In genomic region chr3:122246406-122246805, GRCm38 (mm10) we compare ENCODE assay signal across 8 mouse cellular contexts. TPM values are rescaled to one million over a fixed set of nuclear protein-coding genes. Genes with fewer than 3 reads are reported as not detected.
DNase-seq lines count a peak whose midpoint lies in the region; ATAC-seq lines count a peak whose summit lies in the region.

No protein-coding gene starts in this region.

- no peaks in the 10 kb centered on the region for H3K9me3 ChIP-seq in kidney, embryonic 14.5 days (ENCODE audit: control insufficient read depth, low read length)
- H3K9me3 ChIP-seq in hindbrain, embryonic 16.5 days (ENCODE audit: control insufficient read depth, low read length), result no peaks in the 10 kb centered on the region
- no peaks in the 10 kb centered on the region for H3K9me3 ChIP-seq in midbrain, embryonic 15.5 days

- intact Hi-C loops in left cerebral cortex, postnatal 10 days (cut with DNase I), result loop anchor here (10.0 kb wide), 2 partner anchors 282 to 362 kb away; no protein-coding TSS in a partner anchor

- H3K27me3 ChIP-seq in kidney, embryonic 14.5 days (ENCODE audit: control insufficient read depth, insufficient read depth, low read length), result no peaks in the 10 kb centered on the region
- no peaks in the 10 kb centered on the region for H3K27me3 ChIP-seq in hindbrain, embryonic 16.5 days (replicated peaks; ENCODE audit: control insufficient read depth, insufficient read depth, low read length)
- no peaks in the 10 kb centered on the region for H3K27me3 ChIP-seq in midbrain, embryonic 15.5 days (replicated peaks)

- peak overlapping the region; percentile 82 for H3K4me2 ChIP-seq in kidney, embryonic 14.5 days (replicated peaks; ENCODE audit: low read depth, low read length)
- H3K4me2 ChIP-seq in hindbrain, embryonic 16.5 days (ENCODE audit: low read length), result peak overlapping the region; percentile 52
- H3K4me2 ChIP-seq in midbrain, embryonic 15.5 days, result peak overlapping the region; percentile 69

- peak overlapping the region; percentile 89; the same call in 1 of the 2 replicates for H3K9ac ChIP-seq in kidney, embryonic 14.5 days (ENCODE audit: low read depth, low read length)
- peak overlapping the region; percentile 96 for H3K9ac ChIP-seq in hindbrain, embryonic 16.5 days (ENCODE audit: low read depth, low read length)
- peak overlapping the region; percentile 73 for H3K9ac ChIP-seq in midbrain, embryonic 15.5 days

- peak overlapping the region; percentile 88 for H3K4me3 ChIP-seq in kidney, embryonic 14.5 days (ENCODE audit: low read length)
- H3K4me3 ChIP-seq in hindbrain, embryonic 16.5 days (ENCODE audit: low read length), result peak overlapping the region; percentile 93
- peak overlapping the region; percentile 67 for H3K4me3 ChIP-seq in midbrain, embryonic 15.5 days

- H3K4me1 ChIP-seq in kidney, embryonic 14.5 days (ENCODE audit: control insufficient read depth, insufficient read depth, low read length), result peaks cover 11% of the 10 kb centered on the region
- peaks cover 14% of the 10 kb centered on the region for H3K4me1 ChIP-seq in hindbrain, embryonic 16.5 days (ENCODE audit: control insufficient read depth, insufficient read depth, low read depth, low read length)
- peaks cover 23% of the 10 kb centered on the region for H3K4me1 ChIP-seq in midbrain, embryonic 15.5 days

- no peak for ATAC-seq in kidney, embryonic 14.5 days (ENCODE audit: low FRiP score, low TSS enrichment)
- no peak for ATAC-seq in hindbrain, embryonic 16.5 days
- ATAC-seq in midbrain, embryonic 15.5 days (replicated peaks), result no peak

- no peak for DNase-seq in kidney, adult 9 months
- peak; percentile 40 to 42 for DNase-seq in cerebellum, postnatal 14 days
- DNase-seq in layer of hippocampus, adult 18-20 months (ENCODE audit: low spot score in 2 of 2), result no peak
- no peak for DNase-seq in thymus, postnatal 4 days
- DNase-seq in left cerebral cortex, postnatal 10 days (ENCODE audit: extremely low spot score in 1 of 2, low spot score in 2 of 2), result no peak

- WGBS in kidney, embryonic 14.5 days, result 36% methylated on average over 6 of the region's 6 CpGs
- 25% methylated on average over 6 of the region's 6 CpGs for WGBS in hindbrain, embryonic 16.5 days
- WGBS in midbrain, embryonic 15.5 days, result 26% methylated on average over 6 of the region's 6 CpGs

- no peak overlapping the region for H3K27ac ChIP-seq in kidney, embryonic 14.5 days (ENCODE audit: low read depth, low read length)
- no peak overlapping the region for H3K27ac ChIP-seq in hindbrain, embryonic 16.5 days (ENCODE audit: low read depth, low read length)
- peak overlapping the region; percentile 88; the same call in 1 of the 2 replicates for H3K27ac ChIP-seq in midbrain, embryonic 15.5 days

- H3K36me3 ChIP-seq in kidney, embryonic 14.5 days (ENCODE audit: control insufficient read depth, insufficient read depth, low read length), result no peaks in the 10 kb centered on the region
- no peaks in the 10 kb centered on the region for H3K36me3 ChIP-seq in hindbrain, embryonic 16.5 days (ENCODE audit: control insufficient read depth, insufficient read depth, low read length)
- H3K36me3 ChIP-seq in midbrain, embryonic 15.5 days (replicated peaks), result no peaks in the 10 kb centered on the region

RNA-seq across cellular contexts. Expression of gene Gclm, which starts 1.0 kb away (rescaled TPM):
- 67.9 and 76.2 TPM in 2 replicates for polyA plus RNA-seq in kidney, embryonic 14.5 days (2014; fragmentation: Nextera tagmentation; extraction: Ambion mirVana)
- polyA plus RNA-seq in hindbrain, embryonic 16.5 days (2015; fragmentation: Nextera tagmentation; extraction: Ambion mirVana), result 37.1 and 43.8 TPM in 2 replicates
- 40.3 and 45.8 TPM in 2 replicates for polyA plus RNA-seq in midbrain, embryonic 15.5 days (2015; fragmentation: Nextera tagmentation; extraction: Ambion mirVana)
- 10 to 100 TPM; 66.9 to 80.3 TPM for total RNA-seq in layer of hippocampus, adult 18-20 months (2021)
- total RNA-seq in left cerebral cortex, postnatal 10 days (2021), result 10 to 100 TPM; 54.2 to 59.2 TPM

RNA-seq across cellular contexts. Expression of gene Dnttip2, which starts 27.8 kb away (rescaled TPM):
- polyA plus RNA-seq in kidney, embryonic 14.5 days (2014; fragmentation: Nextera tagmentation; extraction: Ambion mirVana), result 82.3 and 85.5 TPM in 2 replicates
- polyA plus RNA-seq in hindbrain, embryonic 16.5 days (2015; fragmentation: Nextera tagmentation; extraction: Ambion mirVana), result 39.8 and 41.7 TPM in 2 replicates
- 43.9 and 45.2 TPM in 2 replicates for polyA plus RNA-seq in midbrain, embryonic 15.5 days (2015; fragmentation: Nextera tagmentation; extraction: Ambion mirVana)
- total RNA-seq in layer of hippocampus, adult 18-20 months (2021), result 10 to 100 TPM; 28.1 to 30.0 TPM
- total RNA-seq in left cerebral cortex, postnatal 10 days (2021), result 10 to 100 TPM; 23.5 to 24.3 TPM

RNA-seq across cellular contexts. Expression of gene Bcar3, which starts 47.5 kb away (rescaled TPM):
- polyA plus RNA-seq in kidney, embryonic 14.5 days (2014; fragmentation: Nextera tagmentation; extraction: Ambion mirVana), result 9.6 and 13.7 TPM in 2 replicates
- 6.8 and 7.1 TPM in 2 replicates for polyA plus RNA-seq in hindbrain, embryonic 16.5 days (2015; fragmentation: Nextera tagmentation; extraction: Ambion mirVana)
- 7.2 and 7.5 TPM in 2 replicates for polyA plus RNA-seq in midbrain, embryonic 15.5 days (2015; fragmentation: Nextera tagmentation; extraction: Ambion mirVana)
- 1 to 10 TPM; 8.8 to 9.8 TPM for total RNA-seq in layer of hippocampus, adult 18-20 months (2021)
- total RNA-seq in left cerebral cortex, postnatal 10 days (2021), result 1 to 10 TPM; 8.4 to 8.6 TPM

Comparison
In these comparisons a context has a peak if more than half of its experiments do, and no peak if none do; other contexts are left out.
1. DNase-seq: peak in cerebellum, postnatal 14 days (2 of 2); none in kidney, adult 9 months (single experiment), layer of hippocampus, adult 18-20 months (0 of 2), thymus, postnatal 4 days (single experiment) and left cerebral cortex, postnatal 10 days (0 of 2).
2. Peak in every context shown above with its lines, with median percentiles within 50 percentile points of each other: H3K4me2 ChIP-seq, H3K4me3 ChIP-seq and H3K9ac ChIP-seq.